Mouse (Mus musculus): ENCODE data around the gene Megf11. TPM values are rescaled to one million over a fixed set of nuclear protein-coding genes. Genes with fewer than 3 reads are reported as not detected.

Megf11 gene
- polyA plus RNA-seq, 1 experiment from 2014 or later, result 0.92 TPM

- Histone ChIP-seq H3K9me3 (ENCODE audit: control insufficient read depth, low read length) (no peaks in the 10 kb centered on the region), H3K27ac (replicated peaks in 1 of 2; ENCODE audit: control insufficient read depth in 1 of 2, insufficient read depth in 1 of 2, low read depth in 2 of 2, low read length in 2 of 2) (no peak overlapping the region), H3K27me3 (ENCODE audit: control insufficient read depth, insufficient read depth, low read length) (no peaks in the 10 kb centered on the region), H3K4me2 (ENCODE audit: low read length) (no peak overlapping the region), H3K36me3 (ENCODE audit: control insufficient read depth, insufficient read depth, low read length) (no peaks in the 10 kb centered on the region), H3K4me1 (ENCODE audit: control insufficient read depth in 2 of 2, insufficient read depth in 2 of 2, low read length in 2 of 2) (no peaks in the 10 kb centered on the region), H3K9ac (ENCODE audit: low read length) (no peak overlapping the region), H3K4me3 (ENCODE audit: control insufficient read depth in 1 of 2, insufficient read depth in 1 of 2, low read depth in 1 of 2, low read length in 2 of 2) (no peak overlapping the region)
- ATAC-seq (ENCODE audit: insufficient number of reproducible peaks, insufficient read depth, low FRiP score, low read depth), result no peak
- WGBS, result 83% methylated on average over 7 of the region's 7 CpGs
Observed at GRCm38 (mm10) chr9:64528061-64528460, 142.6 kb downstream of the Megf11 start.

- Histone ChIP-seq H3K4me3 (ENCODE audit: control insufficient read depth in 1 of 2, insufficient read depth in 1 of 2, low read depth in 1 of 2, low read length in 2 of 2) (no peak overlapping the region), H3K4me1 (ENCODE audit: control insufficient read depth in 2 of 2, insufficient read depth in 2 of 2, low read length in 2 of 2) (no peaks in the 10 kb centered on the region; a peak in 1 of 4 replicates), H3K27ac (replicated peaks in 1 of 2; ENCODE audit: control insufficient read depth in 1 of 2, insufficient read depth in 1 of 2, low read depth in 2 of 2, low read length in 2 of 2) (no peak overlapping the region), H3K4me2 (ENCODE audit: low read length) (no peak overlapping the region), H3K9me3 (ENCODE audit: control insufficient read depth, low read length) (no peaks in the 10 kb centered on the region), H3K36me3 (ENCODE audit: control insufficient read depth, insufficient read depth, low read length) (no peaks in the 10 kb centered on the region), H3K27me3 (ENCODE audit: control insufficient read depth, insufficient read depth, low read length) (no peaks in the 10 kb centered on the region), H3K9ac (ENCODE audit: low read length) (no peak overlapping the region)
- no peak for ATAC-seq (ENCODE audit: insufficient number of reproducible peaks, insufficient read depth, low FRiP score, low read depth)
- 51% methylated on average over 2 of the region's 2 CpGs for WGBS
Observed at GRCm38 (mm10) chr9:64528595-64528994, 143.2 kb downstream of the Megf11 start.

- H3K4me1 ChIP-seq (ENCODE audit: control insufficient read depth in 2 of 2, insufficient read depth in 2 of 2, low read length in 2 of 2), result no peaks in the 10 kb centered on the region; a peak in 1 of 4 replicates
- ATAC-seq (ENCODE audit: insufficient number of reproducible peaks, insufficient read depth, low FRiP score, low read depth), result no peak
- H3K4me3 ChIP-seq (ENCODE audit: control insufficient read depth in 1 of 2, insufficient read depth in 1 of 2, low read depth in 1 of 2, low read length in 2 of 2), result no peak overlapping the region
- no peaks in the 10 kb centered on the region for H3K27me3 ChIP-seq (ENCODE audit: control insufficient read depth, insufficient read depth, low read length)
- H3K9me3 ChIP-seq (ENCODE audit: control insufficient read depth, low read length), result no peaks in the 10 kb centered on the region
- no peak overlapping the region for H3K4me2 ChIP-seq (ENCODE audit: low read length)
- no peak overlapping the region for H3K27ac ChIP-seq (replicated peaks in 1 of 2; ENCODE audit: control insufficient read depth in 1 of 2, insufficient read depth in 1 of 2, low read depth in 2 of 2, low read length in 2 of 2)
- 79% methylated on average over 3 of the region's 3 CpGs for WGBS
- no peak overlapping the region for H3K9ac ChIP-seq (ENCODE audit: low read length)
- no peaks in the 10 kb centered on the region for H3K36me3 ChIP-seq (ENCODE audit: control insufficient read depth, insufficient read depth, low read length)
Observed at GRCm38 (mm10) chr9:64531935-64532334, 146.5 kb downstream of the Megf11 start.

GRCm38 (mm10) chr9:64532711-64533242, 147.4 kb downstream of the Megf11 start:
- WGBS, result 43% methylated on average over 4 of the region's 4 CpGs
- Histone ChIP-seq H3K9ac (ENCODE audit: low read length) (no peak overlapping the region), H3K4me3 (ENCODE audit: control insufficient read depth in 1 of 2, insufficient read depth in 1 of 2, low read depth in 1 of 2, low read length in 2 of 2) (no peak overlapping the region), H3K9me3 (ENCODE audit: control insufficient read depth, low read length) (no peaks in the 10 kb centered on the region), H3K27ac (replicated peaks in 1 of 2; ENCODE audit: control insufficient read depth in 1 of 2, insufficient read depth in 1 of 2, low read depth in 2 of 2, low read length in 2 of 2) (no peak overlapping the region), H3K4me1 (ENCODE audit: control insufficient read depth in 2 of 2, insufficient read depth in 2 of 2, low read length in 2 of 2) (no peaks in the 10 kb centered on the region; a peak in 1 of 4 replicates), H3K4me2 (ENCODE audit: low read length) (no peak overlapping the region), H3K36me3 (ENCODE audit: control insufficient read depth, insufficient read depth, low read length) (no peaks in the 10 kb centered on the region), H3K27me3 (ENCODE audit: control insufficient read depth, insufficient read depth, low read length) (no peaks in the 10 kb centered on the region)
- no peak for ATAC-seq (ENCODE audit: insufficient number of reproducible peaks, insufficient read depth, low FRiP score, low read depth)

GRCm38 (mm10) chr9:64533488-64534119, 148.2 kb downstream of the Megf11 start:
- no peaks in the 10 kb centered on the region for H3K27me3 ChIP-seq (ENCODE audit: control insufficient read depth, insufficient read depth, low read length)
- H3K36me3 ChIP-seq (ENCODE audit: control insufficient read depth, insufficient read depth, low read length), result no peaks in the 10 kb centered on the region
- no peak for ATAC-seq (ENCODE audit: insufficient number of reproducible peaks, insufficient read depth, low FRiP score, low read depth)
- no peak overlapping the region for H3K4me2 ChIP-seq (ENCODE audit: low read length)
- no peaks in the 10 kb centered on the region; a peak in 1 of 4 replicates for H3K4me1 ChIP-seq (ENCODE audit: control insufficient read depth in 2 of 2, insufficient read depth in 2 of 2, low read length in 2 of 2)
- H3K9ac ChIP-seq (ENCODE audit: low read length), result no peak overlapping the region
- H3K27ac ChIP-seq (replicated peaks in 1 of 2; ENCODE audit: control insufficient read depth in 1 of 2, insufficient read depth in 1 of 2, low read depth in 2 of 2, low read length in 2 of 2), result no peak overlapping the region
- 23% methylated on average over 15 of the region's 15 CpGs for WGBS
- H3K9me3 ChIP-seq (ENCODE audit: control insufficient read depth, low read length), result no peaks in the 10 kb centered on the region
- no peak overlapping the region for H3K4me3 ChIP-seq (ENCODE audit: control insufficient read depth in 1 of 2, insufficient read depth in 1 of 2, low read depth in 1 of 2, low read length in 2 of 2)

GRCm38 (mm10) chr9:64534313-64534712, 148.9 kb downstream of the Megf11 start:
- no peak overlapping the region for H3K27ac ChIP-seq (replicated peaks in 1 of 2; ENCODE audit: control insufficient read depth in 1 of 2, insufficient read depth in 1 of 2, low read depth in 2 of 2, low read length in 2 of 2)
- H3K9me3 ChIP-seq (ENCODE audit: control insufficient read depth, low read length), result no peaks in the 10 kb centered on the region
- H3K9ac ChIP-seq (ENCODE audit: low read length), result no peak overlapping the region
- H3K27me3 ChIP-seq (ENCODE audit: control insufficient read depth, insufficient read depth, low read length), result no peaks in the 10 kb centered on the region
- no peak overlapping the region for H3K4me2 ChIP-seq (ENCODE audit: low read length)
- no peaks in the 10 kb centered on the region; a peak in 1 of 4 replicates for H3K4me1 ChIP-seq (ENCODE audit: control insufficient read depth in 2 of 2, insufficient read depth in 2 of 2, low read length in 2 of 2)
- ATAC-seq (ENCODE audit: insufficient number of reproducible peaks, insufficient read depth, low FRiP score, low read depth), result no peak
- no peak overlapping the region for H3K4me3 ChIP-seq (ENCODE audit: control insufficient read depth in 1 of 2, insufficient read depth in 1 of 2, low read depth in 1 of 2, low read length in 2 of 2)
- 66% methylated on average over 6 of the region's 6 CpGs for WGBS
- no peaks in the 10 kb centered on the region for H3K36me3 ChIP-seq (ENCODE audit: control insufficient read depth, insufficient read depth, low read length)

GRCm38 (mm10) chr9:64534856-64535539, 149.6 kb downstream of the Megf11 start:
- no peaks in the 10 kb centered on the region; a peak in 1 of 4 replicates for H3K4me1 ChIP-seq (ENCODE audit: control insufficient read depth in 2 of 2, insufficient read depth in 2 of 2, low read length in 2 of 2)
- H3K9me3 ChIP-seq (ENCODE audit: control insufficient read depth, low read length), result no peaks in the 10 kb centered on the region
- no peak overlapping the region for H3K9ac ChIP-seq (ENCODE audit: low read length)
- H3K27ac ChIP-seq (replicated peaks in 1 of 2; ENCODE audit: control insufficient read depth in 1 of 2, insufficient read depth in 1 of 2, low read depth in 2 of 2, low read length in 2 of 2), result no peak overlapping the region
- no peak overlapping the region for H3K4me3 ChIP-seq (ENCODE audit: control insufficient read depth in 1 of 2, insufficient read depth in 1 of 2, low read depth in 1 of 2, low read length in 2 of 2)
- H3K4me2 ChIP-seq (ENCODE audit: low read length), result no peak overlapping the region
- no peaks in the 10 kb centered on the region for H3K27me3 ChIP-seq (ENCODE audit: control insufficient read depth, insufficient read depth, low read length)
- 73% methylated on average over 8 of the region's 8 CpGs for WGBS
- no peak for ATAC-seq (ENCODE audit: insufficient number of reproducible peaks, insufficient read depth, low FRiP score, low read depth)
- H3K36me3 ChIP-seq (ENCODE audit: control insufficient read depth, insufficient read depth, low read length), result no peaks in the 10 kb centered on the region

All from heart, embryonic 14.5 days (tissue).